ENCODE assay signal across 1 mouse cellular context in genomic region chr10:81602741-81603151, GRCm38 (mm10).
TF ChIP-seq lines count a peak whose summit lies in the region.

No protein-coding gene starts in this region.

TF ChIP-seq in MEL, 35 proteins besides CTCF, POLR2A, EP300 and RAD21 (continued from another document):
- TF ChIP-seq USF2 (IDR thresholded peaks at IDR 0.05; ENCODE audit: borderline replicate concordance in 1 of 2, insufficient read depth in 1 of 2, low read depth in 1 of 2, low read length in 2 of 2) = no peak
- TF ChIP-seq TAL1 (IDR thresholded peaks at IDR 0.05; ENCODE audit: low read length) = no peak
- TF ChIP-seq MEF2A (IDR thresholded peaks at IDR 0.05; ENCODE audit: extremely low read depth, insufficient replicate concordance, low read depth, low read length, poor library complexity, severe bottlenecking) = no peak
- TF ChIP-seq ETS1 (IDR thresholded peaks at IDR 0.05; ENCODE audit: low read depth, low read length) = peak; percentile 98
- no peak for TF ChIP-seq ELF1 (IDR thresholded peaks at IDR 0.05; ENCODE audit: low read depth, low read length)
- TF ChIP-seq ZC3H11A (IDR thresholded peaks at IDR 0.05; ENCODE audit: low read depth, low read length) = 0 out of 2 replicates have a peak, but pooled peaks have one; percentile 23
- peak; percentile 39 for TF ChIP-seq SMC3 (IDR thresholded peaks at IDR 0.05; ENCODE audit: low read depth, low read length)
- no peak for TF ChIP-seq TBP (IDR thresholded peaks at IDR 0.05; ENCODE audit: low read depth, low read length)
- TF ChIP-seq GABPA (IDR thresholded peaks at IDR 0.05; ENCODE audit: low read depth, low read length) = no peak
- TF ChIP-seq NRF1 (IDR thresholded peaks at IDR 0.05; ENCODE audit: insufficient read depth, low read depth, low read length, poor library complexity, severe bottlenecking) = no peak
- TF ChIP-seq MYC (IDR thresholded peaks at IDR 0.05; ENCODE audit: low read depth, low read length) = no peak
- no peak for TF ChIP-seq MYB (IDR thresholded peaks at IDR 0.05; ENCODE audit: low read depth, low read length)
- TF ChIP-seq MAZ (IDR thresholded peaks at IDR 0.05; ENCODE audit: low read depth, low read length) = peak; percentile 94
- no peak for TF ChIP-seq CHD2 (IDR thresholded peaks at IDR 0.05; ENCODE audit: low read length)
- no peak for TF ChIP-seq NELFE (IDR thresholded peaks at IDR 0.05; ENCODE audit: low read depth, low read length)
